ENCODE assay signal across 9 mouse cellular contexts in genomic region chr8:123202288-123202687, GRCm38 (mm10). TPM values are rescaled to one million over a fixed set of nuclear protein-coding genes. Genes with fewer than 3 reads are reported as not detected.
DNase-seq lines count a peak whose midpoint lies in the region; ATAC-seq lines count a peak whose summit lies in the region.
"Had no signal": no experiment of that assay in that cellular context is flagged by ENCODE, and none has a peak within 500 bp of the region (broad histone marks: within the 10 kb centered on the region; RNA-seq: fewer than 3 reads in every experiment).

No protein-coding gene starts in this region.

- 25% methylated on average over 5 of the region's 5 CpGs for WGBS in liver, embryonic 12.5 days (ENCODE audit: insufficient replicate concordance)
- 24% methylated on average over 5 of the region's 5 CpGs for WGBS in forebrain, embryonic 14.5 days
- 35% methylated on average over 5 of the region's 5 CpGs for WGBS in limb, embryonic 11.5 days
- WGBS in stomach, embryonic 16.5 days: 21% methylated on average over 5 of the region's 5 CpGs

- H3K27me3 ChIP-seq in liver, embryonic 12.5 days (replicated peaks): peaks cover 37% of the 10 kb centered on the region
- no peaks in the 10 kb centered on the region for H3K27me3 ChIP-seq in forebrain, embryonic 14.5 days (replicated peaks; ENCODE audit: control insufficient read depth, insufficient read depth, low read length)
- H3K27me3 ChIP-seq in limb, embryonic 11.5 days (ENCODE audit: control insufficient read depth, insufficient read depth, low read length): no peaks in the 10 kb centered on the region
- H3K27me3 ChIP-seq in stomach, embryonic 16.5 days (ENCODE audit: control insufficient read depth, insufficient read depth, low read length): no peaks in the 10 kb centered on the region

- H3K36me3 ChIP-seq in liver, embryonic 12.5 days: peaks cover 30% of the 10 kb centered on the region
- H3K36me3 ChIP-seq in forebrain, embryonic 14.5 days (ENCODE audit: control insufficient read depth, insufficient read depth, low read length): peaks cover 25% of the 10 kb centered on the region
- peaks cover 2% of the 10 kb centered on the region; the same call in 1 of the 2 replicates for H3K36me3 ChIP-seq in limb, embryonic 11.5 days (ENCODE audit: control insufficient read depth, insufficient read depth, low read length)
- no peaks in the 10 kb centered on the region for H3K36me3 ChIP-seq in stomach, embryonic 16.5 days (ENCODE audit: control insufficient read depth, insufficient read depth, low read length)

- no peak overlapping the region for H3K4me2 ChIP-seq in liver, embryonic 12.5 days
- H3K4me2 ChIP-seq in forebrain, embryonic 14.5 days (ENCODE audit: low read length): no peak overlapping the region
- H3K4me2 ChIP-seq in limb, embryonic 11.5 days (ENCODE audit: low read depth, severe bottlenecking): no peak overlapping the region
- no peak overlapping the region for H3K4me2 ChIP-seq in stomach, embryonic 16.5 days (ENCODE audit: low read depth, low read length)

- no peak overlapping the region for H3K27ac ChIP-seq in liver, embryonic 12.5 days
- no peak overlapping the region for H3K27ac ChIP-seq in forebrain, embryonic 14.5 days (ENCODE audit: low read depth, low read length)
- H3K27ac ChIP-seq in limb, embryonic 11.5 days (replicated peaks; ENCODE audit: low read depth, low read length): no peak overlapping the region
- H3K27ac ChIP-seq in stomach, embryonic 16.5 days (ENCODE audit: low read length): no peak overlapping the region

- H3K9ac ChIP-seq in liver, embryonic 12.5 days: no peak overlapping the region
- 0 out of 2 replicates have a peak overlapping the region, but pooled peaks have one; percentile 29 for H3K9ac ChIP-seq in forebrain, embryonic 14.5 days (ENCODE audit: low read length)
- H3K9ac ChIP-seq in limb, embryonic 11.5 days (ENCODE audit: low read length): no peak overlapping the region
- H3K9ac ChIP-seq in stomach, embryonic 16.5 days (ENCODE audit: low read length): 0 out of 2 replicates have a peak overlapping the region, but pooled peaks have one; percentile 10

- no peak overlapping the region for H3K4me3 ChIP-seq in liver, embryonic 12.5 days
- no peak overlapping the region for H3K4me3 ChIP-seq in forebrain, embryonic 14.5 days (ENCODE audit: low read depth, low read length)
- H3K4me3 ChIP-seq in limb, embryonic 11.5 days (ENCODE audit: low read depth, low read length): no peak overlapping the region
- no peak overlapping the region for H3K4me3 ChIP-seq in stomach, embryonic 16.5 days (replicated peaks; ENCODE audit: low read length)
- H3K4me3 ChIP-seq: megakaryocyte, embryonic 14.5 days had no signal

- peak; percentile 74 for DNase-seq in liver
- peak; percentile 88 for DNase-seq in forebrain, embryonic 14.5 days (ENCODE audit: low spot score)
- peak; percentile 88 for DNase-seq in hindlimb bud, embryonic 11.5 days (ENCODE audit: extremely low spot score, low read depth, low spot score)
- DNase-seq in limb, embryonic 11.5 days (ENCODE audit: low spot score): peak; percentile 92
- DNase-seq in natural killer cell, adult 2 months (ENCODE audit: low spot score in 2 of 2): peak; percentile 64 to 67

- no peaks in the 10 kb centered on the region for H3K9me3 ChIP-seq in liver, embryonic 12.5 days (replicated peaks)
- H3K9me3 ChIP-seq in forebrain, embryonic 14.5 days (replicated peaks; ENCODE audit: control insufficient read depth, low read length): no peaks in the 10 kb centered on the region
- no peaks in the 10 kb centered on the region for H3K9me3 ChIP-seq in limb, embryonic 11.5 days (ENCODE audit: control insufficient read depth, low read length)
- H3K9me3 ChIP-seq in stomach, embryonic 16.5 days (replicated peaks; ENCODE audit: control insufficient read depth, low read length): no peaks in the 10 kb centered on the region
- H3K9me3 ChIP-seq: megakaryocyte, embryonic 14.5 days had no signal

- peaks cover 6% of the 10 kb centered on the region for H3K4me1 ChIP-seq in liver, embryonic 12.5 days
- H3K4me1 ChIP-seq in forebrain, embryonic 14.5 days (ENCODE audit: control insufficient read depth, insufficient read depth, low read length): no peaks in the 10 kb centered on the region
- H3K4me1 ChIP-seq in limb, embryonic 11.5 days (ENCODE audit: control insufficient read depth, insufficient read depth, low read length): no peaks in the 10 kb centered on the region
- H3K4me1 ChIP-seq in stomach, embryonic 16.5 days (ENCODE audit: control insufficient read depth, insufficient read depth, low read length): no peaks in the 10 kb centered on the region

- ATAC-seq in liver, embryonic 12.5 days: no peak
- ATAC-seq in cerebellum, adult (ENCODE audit: insufficient number of reproducible peaks, low FRiP score, low TSS enrichment): 0 out of 2 replicates have a peak, but pooled peaks have one; percentile 15
- ATAC-seq in forebrain, embryonic 14.5 days: peak; percentile 42
- 0 out of 2 replicates have a peak, but pooled peaks have one; percentile 11 for ATAC-seq in limb, embryonic 11.5 days (ENCODE audit: insufficient number of reproducible peaks, low FRiP score, low TSS enrichment, low read depth)
- ATAC-seq in stomach, embryonic 16.5 days (ENCODE audit: insufficient read depth, low FRiP score): no peak

RNA-seq across cellular contexts. Expression of gene Chmp1a, which starts 10.3 kb away (rescaled TPM):
- 80.1 and 80.8 TPM in 2 replicates for polyA plus RNA-seq in liver, embryonic 12.5 days (2016; fragmentation: Nextera tagmentation; extraction: Ambion mirVana)
- 180 and 200 TPM in 2 replicates for polyA plus RNA-seq in forebrain, embryonic 14.5 days (2014; fragmentation: Nextera tagmentation; extraction: Ambion mirVana)
- 94.4 and 95.1 TPM in 2 replicates for polyA plus RNA-seq in limb, embryonic 11.5 days (2014; fragmentation: Nextera tagmentation; extraction: Ambion mirVana)
- polyA plus RNA-seq in stomach, embryonic 16.5 days (2015; fragmentation: Nextera tagmentation; extraction: Ambion mirVana): 146 and 165 TPM in 2 replicates

RNA-seq across cellular contexts. Expression of gene Spata33, which starts 10.3 kb away (rescaled TPM):
- polyA plus RNA-seq in liver, embryonic 12.5 days (2016; fragmentation: Nextera tagmentation; extraction: Ambion mirVana): 0.44 and 1.4 TPM in 2 replicates
- 5.8 and 6.5 TPM in 2 replicates for polyA plus RNA-seq in forebrain, embryonic 14.5 days (2014; fragmentation: Nextera tagmentation; extraction: Ambion mirVana)
- 3.3 and 3.4 TPM in 2 replicates for polyA plus RNA-seq in limb, embryonic 11.5 days (2014; fragmentation: Nextera tagmentation; extraction: Ambion mirVana)
- polyA plus RNA-seq in stomach, embryonic 16.5 days (2015; fragmentation: Nextera tagmentation; extraction: Ambion mirVana): 3.3 and 3.5 TPM in 2 replicates

RNA-seq across cellular contexts. Expression of gene Dpep1, which starts 16.2 kb away (rescaled TPM):
- polyA plus RNA-seq in liver, embryonic 12.5 days (2016; fragmentation: Nextera tagmentation; extraction: Ambion mirVana): 0.20 and 0.33 TPM in 2 replicates
- not detected in 2 replicates for polyA plus RNA-seq in forebrain, embryonic 14.5 days (2014; fragmentation: Nextera tagmentation; extraction: Ambion mirVana)
- 2.9 and 3.1 TPM in 2 replicates for polyA plus RNA-seq in limb, embryonic 11.5 days (2014; fragmentation: Nextera tagmentation; extraction: Ambion mirVana)
- 6.1 and 7.0 TPM in 2 replicates for polyA plus RNA-seq in stomach, embryonic 16.5 days (2015; fragmentation: Nextera tagmentation; extraction: Ambion mirVana)

RNA-seq across cellular contexts. Expression of gene Cdk10, which starts 22.4 kb away (rescaled TPM):
- polyA plus RNA-seq in liver, embryonic 12.5 days (2016; fragmentation: Nextera tagmentation; extraction: Ambion mirVana): 14.7 and 16.2 TPM in 2 replicates
- 41.1 and 43.1 TPM in 2 replicates for polyA plus RNA-seq in forebrain, embryonic 14.5 days (2014; fragmentation: Nextera tagmentation; extraction: Ambion mirVana)
- 34.2 and 36.5 TPM in 2 replicates for polyA plus RNA-seq in limb, embryonic 11.5 days (2014; fragmentation: Nextera tagmentation; extraction: Ambion mirVana)
- 27.3 and 31.0 TPM in 2 replicates for polyA plus RNA-seq in stomach, embryonic 16.5 days (2015; fragmentation: Nextera tagmentation; extraction: Ambion mirVana)

RNA-seq across cellular contexts. Expression of gene Spata2l, which starts 33.7 kb away (rescaled TPM):
- 1.4 and 1.8 TPM in 2 replicates for polyA plus RNA-seq in liver, embryonic 12.5 days (2016; fragmentation: Nextera tagmentation; extraction: Ambion mirVana)
- 2.4 and 4.1 TPM in 2 replicates for polyA plus RNA-seq in forebrain, embryonic 14.5 days (2014; fragmentation: Nextera tagmentation; extraction: Ambion mirVana)
- polyA plus RNA-seq in limb, embryonic 11.5 days (2014; fragmentation: Nextera tagmentation; extraction: Ambion mirVana): 0.87 and 1.2 TPM in 2 replicates
- 5.1 and 6.1 TPM in 2 replicates for polyA plus RNA-seq in stomach, embryonic 16.5 days (2015; fragmentation: Nextera tagmentation; extraction: Ambion mirVana)

Comparison
In these comparisons a context has a peak if more than half of its experiments do, and no peak if none do; other contexts are left out.
1. ATAC-seq: peak in cerebellum, adult (single experiment), forebrain, embryonic 14.5 days (single experiment) and limb, embryonic 11.5 days (single experiment); none in liver, embryonic 12.5 days (single experiment) and stomach, embryonic 16.5 days (single experiment).
2. H3K9ac ChIP-seq: peak in forebrain, embryonic 14.5 days (single experiment) and stomach, embryonic 16.5 days (single experiment); none in liver, embryonic 12.5 days (single experiment) and limb, embryonic 11.5 days (single experiment).
3. Peak in every context shown above with its lines, with median percentiles within 50 percentile points of each other: DNase-seq.